Mouse (Mus musculus) ovary, postnatal 10 days (tissue): ENCODE measurements around the gene Noxo1.
"Not testable (repeated sequence)": the region's sequence is repeated elsewhere in the genome, so short reads cannot be mapped to it uniquely, and the experiment has no call there.

ENCODE experiments used
- DNase-seq: peaks from one replicate; pipeline ENCODE4 v3.0.0; 2022; ENCODE audit warnings: low spot score

The Noxo1 gene

GRCm38 (mm10) chr17:24676877-24677276 lies 19.2 kb upstream of the Noxo1 start:
- no peak for DNase-seq

DNA sequence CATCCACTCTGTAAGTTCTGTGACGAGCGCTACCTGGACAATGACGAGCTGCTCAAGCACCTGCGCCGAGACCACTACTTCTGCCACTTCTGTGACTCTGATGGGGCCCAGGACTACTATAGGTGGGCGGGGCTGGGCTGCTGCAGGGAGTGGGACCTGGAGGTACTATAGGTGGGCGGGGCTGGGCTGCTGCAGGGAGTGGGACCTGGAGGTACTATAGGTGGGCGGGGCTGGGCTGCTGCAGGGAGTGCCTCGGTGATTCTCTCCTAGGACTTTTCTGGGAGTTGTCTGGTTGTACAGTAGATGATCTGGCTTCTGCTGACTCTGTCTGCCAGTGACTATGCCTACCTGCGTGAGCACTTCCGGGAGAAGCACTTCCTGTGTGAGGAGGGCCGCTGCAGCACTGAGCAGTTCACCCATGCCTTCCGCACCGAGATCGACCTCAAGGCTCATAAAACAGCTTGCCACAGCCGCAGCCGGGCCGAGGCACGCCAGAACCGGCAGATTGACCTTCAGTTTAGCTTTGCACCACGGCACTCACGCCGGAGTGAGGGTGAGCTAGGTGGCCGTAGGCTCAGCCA lies 18.4 kb upstream of the Noxo1 start:
- DNase-seq: no peak

- DNase-seq: no peak
Measured at GRCm38 (mm10) chr17:24686514-24686913, 9.5 kb upstream of the Noxo1 start.

- DNase-seq: no peak
Measured at GRCm38 (mm10) chr17:24687146-24687595, 8.9 kb upstream of the Noxo1 start.

- no peak for DNase-seq
Measured at GRCm38 (mm10) chr17:24687599-24687998, 8.4 kb upstream of the Noxo1 start.

DNA sequence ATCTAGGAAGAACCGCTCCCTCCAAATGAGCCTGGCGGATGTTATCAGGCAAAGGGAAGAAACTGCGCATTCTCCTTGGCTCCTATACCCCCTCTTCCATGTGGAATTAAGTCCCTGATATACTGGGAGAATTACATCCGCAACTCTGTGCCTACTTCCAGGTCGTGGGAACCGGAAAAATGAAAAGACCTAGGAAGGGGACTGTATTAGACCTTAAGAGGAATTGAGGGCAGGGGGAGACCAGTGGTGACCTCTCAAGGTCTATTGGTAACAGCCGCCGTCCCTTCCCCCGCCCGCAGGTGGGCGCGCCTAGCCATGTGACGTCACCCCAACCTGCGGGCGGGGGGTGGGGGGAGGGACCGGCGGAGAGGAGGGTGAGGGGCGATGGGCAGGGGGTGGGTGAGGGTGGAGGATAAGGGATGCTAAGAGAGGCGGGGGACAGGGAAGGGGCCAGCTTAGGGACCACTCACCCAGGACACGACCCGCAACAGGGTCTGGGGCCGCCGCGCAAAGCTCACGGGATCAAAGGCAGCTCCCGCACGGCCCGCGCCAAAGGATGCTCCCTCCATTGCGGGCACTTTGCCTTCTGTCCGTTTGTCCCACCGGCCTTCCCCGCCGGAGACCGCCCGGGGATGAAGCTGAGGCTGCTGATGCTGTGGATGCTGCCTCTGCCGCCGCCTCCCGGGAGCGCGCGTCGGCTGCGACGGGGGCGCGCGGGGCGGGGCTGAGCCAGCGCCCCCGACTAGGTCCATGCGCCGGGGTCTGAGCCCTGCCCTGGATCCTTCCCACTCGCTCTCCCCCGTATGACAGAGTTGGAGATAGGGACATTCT lies 6.6 kb upstream of the Noxo1 start, which contains the start of gene Syngr3:
Syngr3 (minus strand) TSS at position 705 of the 831 bp plus-strand sequence.
- DNase-seq: no peak

DNA sequence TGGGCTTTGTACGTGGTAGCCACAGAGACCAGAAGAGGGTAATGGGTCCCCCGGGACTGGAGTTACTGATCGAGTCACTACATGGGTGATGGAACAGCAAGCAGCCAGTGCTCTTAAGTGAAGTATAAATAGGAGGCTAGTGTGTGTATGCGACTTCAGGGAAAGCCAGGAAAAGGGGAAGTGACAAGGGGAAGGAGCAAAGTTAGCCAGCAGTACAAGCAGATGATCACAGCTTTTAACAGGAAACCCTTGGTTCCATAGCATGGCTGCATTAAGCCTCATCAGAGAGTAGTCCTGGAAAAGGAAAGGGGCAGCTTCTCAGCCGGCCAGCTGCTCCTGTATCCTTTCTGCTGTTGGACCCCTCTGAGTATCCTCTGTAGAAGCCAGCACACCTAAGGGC lies 3.6 kb upstream of the Noxo1 start:
- no peak for DNase-seq

DNA sequence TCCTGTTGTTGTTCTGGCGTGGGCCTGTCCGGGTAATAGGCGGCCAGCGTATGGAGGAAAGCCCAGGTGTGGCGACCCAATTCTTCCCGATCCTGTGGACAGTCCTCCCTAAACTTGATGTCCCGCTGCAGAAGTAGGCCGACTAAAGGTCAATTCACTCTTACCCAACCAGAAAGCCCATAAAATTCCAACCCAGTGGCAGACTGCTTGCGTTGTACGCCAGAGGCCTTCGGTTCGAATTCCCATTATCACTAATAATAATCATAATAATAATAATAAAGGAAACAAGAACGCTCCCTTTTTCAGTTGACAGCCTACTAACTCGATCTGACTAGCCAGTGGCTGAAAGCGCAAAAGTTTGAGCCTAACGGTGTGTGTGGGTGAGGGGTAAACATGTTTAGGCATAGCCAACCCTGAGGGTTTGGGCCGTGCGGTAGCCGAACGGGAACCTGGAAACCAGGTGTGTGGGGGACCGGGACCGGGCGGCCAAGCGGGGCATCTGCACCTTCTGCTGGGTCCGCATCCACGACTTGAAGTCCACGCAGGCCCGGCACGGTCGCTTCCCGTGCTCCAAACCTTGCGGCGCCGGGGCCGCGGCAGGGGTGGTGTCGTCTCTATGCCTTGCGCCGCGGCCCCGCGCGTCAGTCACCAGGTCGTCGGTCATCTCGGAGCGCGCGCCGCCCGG lies 566 bp upstream of the Noxo1 start:
- peak; percentile 29 for DNase-seq

- no peak for DNase-seq
Measured at GRCm38 (mm10) chr17:24697985-24698384, 2.0 kb downstream of the Noxo1 start.

- no peak for DNase-seq
Measured at GRCm38 (mm10) chr17:24698715-24699114, 2.7 kb downstream of the Noxo1 start.

DNA sequence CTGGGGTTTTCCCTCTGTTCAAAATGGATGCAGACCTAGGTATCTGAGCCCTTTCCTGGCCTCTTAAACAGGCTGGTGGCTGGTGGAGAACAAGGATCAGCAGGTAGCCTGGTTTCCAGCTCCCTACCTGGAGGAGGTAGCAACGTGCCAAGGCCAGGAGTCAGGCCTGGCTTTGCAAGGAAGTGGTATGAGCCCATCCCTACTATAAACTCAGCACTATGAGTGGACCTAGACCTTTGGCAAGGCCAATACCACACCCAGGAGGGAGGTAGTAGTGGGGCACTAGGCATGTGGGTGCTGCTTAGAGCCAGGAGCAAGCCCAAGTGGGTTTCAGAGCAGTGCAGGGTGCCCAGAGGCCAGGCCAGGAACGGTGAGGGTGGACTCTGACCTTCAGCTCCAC lies 3.4 kb downstream of the Noxo1 start:
- DNase-seq: no peak

- no peak for DNase-seq
Measured at GRCm38 (mm10) chr17:24701251-24701650, 5.2 kb downstream of the Noxo1 start.

DNA sequence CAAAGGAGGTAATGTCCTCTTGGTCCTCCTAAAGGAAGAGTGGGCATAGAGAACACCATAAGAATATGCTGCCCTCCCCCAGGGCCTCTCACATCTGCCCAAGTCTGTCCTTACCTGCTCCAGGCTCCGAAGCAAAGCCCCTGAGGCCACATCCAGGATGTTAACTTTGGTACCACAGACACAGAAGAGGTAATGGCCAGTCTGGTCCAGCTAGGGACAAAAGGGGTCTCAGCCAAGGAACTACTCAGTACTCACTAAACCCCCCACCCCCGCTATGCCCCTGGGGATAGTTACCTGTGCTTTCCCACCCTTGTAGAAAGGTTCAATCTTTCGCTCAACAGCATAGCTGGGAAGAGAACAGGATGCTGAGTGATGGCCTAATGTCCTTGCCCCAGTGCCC lies 9.8 kb downstream of the Noxo1 start:
- no peak for DNase-seq

DNA sequence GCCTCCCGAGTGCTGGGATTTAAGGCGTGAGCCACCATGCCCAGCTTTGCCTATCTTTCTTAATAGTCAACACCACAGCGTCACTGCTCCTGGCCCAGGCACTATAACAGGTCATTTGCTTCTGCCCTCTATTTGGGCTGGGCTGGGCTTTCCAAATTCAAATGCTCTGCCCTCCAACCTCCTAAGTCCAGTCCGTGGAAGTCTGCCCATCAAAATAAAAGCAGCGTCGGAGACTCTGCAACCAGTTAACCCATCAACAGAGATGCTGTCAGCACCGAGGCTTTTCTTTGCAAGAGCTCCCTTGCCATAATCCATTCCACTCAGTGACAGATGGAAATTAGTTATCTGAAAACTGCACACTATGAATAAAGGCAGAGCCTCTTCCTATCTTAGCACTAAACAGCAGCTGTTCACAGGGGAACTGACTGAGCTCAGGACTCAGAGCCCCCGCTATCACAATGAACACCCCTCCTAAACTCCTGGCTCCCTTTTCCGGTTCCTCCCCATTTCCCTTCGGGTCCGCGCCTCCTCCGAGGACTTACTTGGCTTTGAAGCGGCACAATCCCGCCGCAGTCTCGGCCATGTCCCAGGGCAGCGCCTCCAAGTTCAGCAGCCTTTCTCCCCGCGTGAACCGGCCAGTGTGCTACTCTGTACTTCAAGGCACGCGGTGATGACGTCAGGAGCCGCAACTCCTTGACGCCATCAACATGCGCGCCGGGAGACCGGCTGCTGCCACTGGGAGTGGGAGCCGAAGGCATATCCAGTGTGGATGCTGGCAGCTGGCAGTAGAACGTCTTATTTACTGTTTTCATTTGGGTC lies 11.2 kb downstream of the Noxo1 start, which contains the start of gene Tbl3:
Tbl3 (minus strand) TSS at position 679 of the 819 bp plus-strand sequence.
- DNase-seq: peak; percentile 89

- no peak for DNase-seq
Measured at GRCm38 (mm10) chr17:24707801-24708425, 11.9 kb downstream of the Noxo1 start.

- DNase-seq: no peak
Measured at GRCm38 (mm10) chr17:24708646-24709045, 12.6 kb downstream of the Noxo1 start.

DNA sequence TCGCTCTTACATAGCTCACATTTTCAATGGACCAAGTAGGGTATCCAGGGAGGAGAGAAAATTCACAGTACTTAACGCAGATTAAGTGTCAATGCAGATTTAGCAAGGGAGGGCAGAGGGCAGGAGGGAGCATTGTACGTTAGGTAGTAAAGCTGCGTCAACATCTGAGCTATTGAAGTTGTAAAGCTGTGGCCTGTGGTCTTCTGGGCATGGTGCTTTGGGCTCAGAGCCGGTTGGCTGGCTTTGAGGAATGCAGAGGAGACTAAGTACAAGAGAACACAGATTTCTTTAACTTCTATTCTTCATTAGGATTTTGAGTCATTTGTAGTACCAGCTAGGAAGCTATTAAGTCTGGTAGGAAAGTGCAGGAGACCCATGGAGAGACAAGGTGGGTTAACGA lies 19.5 kb downstream of the Noxo1 start:
- no peak for DNase-seq

DNA sequence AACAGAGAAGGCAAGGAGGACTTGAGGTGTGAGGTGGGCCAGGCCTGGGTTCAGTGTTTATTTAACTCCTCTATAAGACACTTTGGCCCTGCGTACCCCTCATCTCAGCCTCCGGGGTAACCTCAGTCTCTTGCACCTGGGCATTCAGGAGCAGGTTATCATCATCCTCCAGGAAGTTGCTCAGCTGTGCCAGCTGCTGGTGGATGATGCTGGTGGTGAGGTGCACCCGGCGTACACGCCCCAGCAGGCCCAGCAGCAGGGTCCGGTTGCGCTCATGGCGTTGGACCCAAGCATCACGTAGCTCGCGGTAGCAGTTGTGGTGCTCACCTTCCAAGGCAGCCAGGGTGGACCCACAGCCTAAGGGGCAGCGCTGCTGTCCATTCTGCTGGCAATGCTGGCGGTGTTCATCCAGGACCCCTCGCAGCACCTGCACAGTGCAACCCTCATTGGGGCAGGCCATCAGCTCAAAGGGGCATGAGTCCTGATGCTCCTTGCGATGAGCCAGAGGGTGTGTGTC lies 20.2 kb downstream of the Noxo1 start:
- no peak for DNase-seq

- DNase-seq: no peak
Measured at GRCm38 (mm10) chr17:24717943-24718342, 21.9 kb downstream of the Noxo1 start, which contains the start of the genes Rnf151 and Rps2. TSS of gene Rnf151 (minus strand) at chr17:24718063. TSS of gene Rps2 (plus strand) at chr17:24718116.

- DNase-seq: not testable (repeated sequence)
Measured at GRCm38 (mm10) chr17:24718938-24719337, 22.9 kb downstream of the Noxo1 start.
